Mouse (Mus musculus) midbrain, embryonic 11.5 days (tissue): ENCODE measurements around the gene Cyp1a1. TPM values are rescaled to one million over a fixed set of nuclear protein-coding genes. Genes with fewer than 3 reads are reported as not detected.

Experiments
- ATAC-seq: fragments of 200-750 bp; cut with Nextera tagmentation; 2 replicates; pipeline ENCODE4 v1.8.0; 2017; ENCODE audit warnings: moderate TSS enrichment, moderate library complexity; ENCODE audit not compliant: low FRiP score
- DNase-seq: peaks from one replicate; pipeline ENCODE4 v3.0.0; 2015; ENCODE audit warnings: low spot score; ENCODE audit errors: missing footprints
- H3K27ac ChIP-seq: fragments of 300-500 bp; sonication (generic); 2 replicates; pipeline ENCODE4 v1.5.1; 2014; ENCODE audit warnings: low read depth, low read length
- H3K27me3 ChIP-seq: fragments of 300-500 bp; sonication (generic); 2 replicates; pipeline ENCODE4 v1.6.1; 2014; ENCODE audit warnings: mild to moderate bottlenecking, low read length, moderate library complexity, mixed read lengths; ENCODE audit not compliant: control insufficient read depth, insufficient read depth
- H3K36me3 ChIP-seq: fragments of 300-500 bp; sonication (generic); 2 replicates; pipeline ENCODE4 v1.6.1; 2014; ENCODE audit warnings: mild to moderate bottlenecking, low read length, moderate library complexity, mixed read lengths; ENCODE audit not compliant: control insufficient read depth, insufficient read depth
- H3K4me1 ChIP-seq: fragments of 300-500 bp; sonication (generic); 2 replicates; pipeline ENCODE4 v1.6.1; 2014; ENCODE audit warnings: low read length; ENCODE audit not compliant: control insufficient read depth, insufficient read depth
- H3K4me2 ChIP-seq: fragments of 300-500 bp; sonication (generic); 2 replicates; pipeline ENCODE4 v1.6.1; 2014; ENCODE audit warnings: mild to moderate bottlenecking, moderate library complexity
- H3K4me3 ChIP-seq: fragments of 300-500 bp; sonication (generic); 2 replicates; pipeline ENCODE4 v1.5.1; 2014; ENCODE audit warnings: low read depth, low read length
- H3K9ac ChIP-seq: fragments of 300-500 bp; sonication (generic); 2 replicates; pipeline ENCODE4 v1.6.1; 2014; ENCODE audit warnings: low read length
- H3K9me3 ChIP-seq: fragments of 300-500 bp; sonication (generic); 2 replicates; pipeline ENCODE4 v1.6.1; 2016; ENCODE audit warnings: low read length; ENCODE audit not compliant: control insufficient read depth
- WGBS: fragments of 180-500 bp; shearing (Covaris S2); extraction: QIAGEN DNeasy Blood & Tissue Kit; methylation state at CpG from one replicate; pipeline ENCODE4 v1.1.7; 2014; 5-methylcytosine and 5-hydroxymethylcytosine counted together
- polyA plus RNA-seq: library from polyadenylated mRNA; unstranded; fragments of >200 nt; fragmentation: Nextera tagmentation; extraction: Ambion mirVana; gene quantifications from 2 replicates; pipeline ENCODE4 v1.2.1, GENCODE M21; 2014

The Cyp1a1 gene
- polyA plus RNA-seq, 1 experiment from 2014 or later = not detected

DNA sequence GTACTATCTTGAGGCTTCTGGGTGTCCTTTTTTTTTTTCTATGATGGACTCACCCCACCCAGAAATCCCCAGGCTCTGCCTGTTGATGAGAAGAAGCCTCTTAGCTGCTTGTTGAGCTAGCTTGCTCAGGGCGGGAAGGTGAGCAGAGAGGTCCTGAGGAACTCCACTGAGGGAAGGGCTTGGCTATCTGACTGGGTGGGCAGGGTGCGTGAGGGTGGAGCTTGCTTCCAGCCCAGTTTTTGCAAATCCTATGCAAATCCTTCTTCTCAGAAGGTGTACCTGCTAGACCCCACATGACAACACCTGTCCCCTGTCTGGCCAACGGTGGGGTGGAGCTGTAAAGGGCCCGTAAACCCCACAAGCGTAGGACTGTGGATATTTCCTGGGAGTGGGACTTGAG lies 34.4 kb upstream of the Cyp1a1 start, which contains the start of gene Csk:
TSS of gene Csk (minus strand) at position 349 of the 400 bp plus-strand sequence.
- Histone ChIP-seq H3K4me2 (no peak within 1 kb of the TSS), H3K36me3 (no peaks in the 10 kb centered on the region), H3K27me3 (no peaks in the 10 kb centered on the region), H3K27ac (peak within 1 kb of the TSS; percentile 14; the same call in 1 of the 2 replicates), H3K9ac (no peak within 1 kb of the TSS), H3K4me1 (peaks cover 21% of the 10 kb centered on the region), H3K9me3 (no peaks in the 10 kb centered on the region), H3K4me3 (no peak within 1 kb of the TSS)
- 31% methylated on average over 5 of the region's 5 CpGs for WGBS
- no peak for ATAC-seq
- no peak for DNase-seq

DNA sequence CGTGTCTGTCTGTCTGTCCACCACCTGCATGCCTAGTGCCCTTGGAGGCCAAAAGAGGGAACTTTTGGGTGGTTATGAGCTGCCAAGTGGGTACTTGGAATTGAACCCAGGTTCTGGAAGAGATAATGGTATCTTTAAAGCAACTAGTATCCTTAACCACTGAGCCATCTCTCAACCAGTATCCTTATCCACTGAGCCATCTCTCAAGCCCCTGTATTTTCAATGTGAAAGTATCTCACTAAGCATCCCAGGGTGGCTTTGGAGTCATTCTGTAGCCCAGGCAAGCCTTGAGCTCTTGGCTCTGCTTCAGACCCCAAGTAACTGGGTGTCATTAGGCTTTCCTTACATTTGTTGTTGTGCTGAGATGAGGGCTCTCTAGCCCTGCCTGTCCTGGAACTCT lies 32.8 kb upstream of the Cyp1a1 start:
- H3K4me1 ChIP-seq = peaks cover 21% of the 10 kb centered on the region

DNA sequence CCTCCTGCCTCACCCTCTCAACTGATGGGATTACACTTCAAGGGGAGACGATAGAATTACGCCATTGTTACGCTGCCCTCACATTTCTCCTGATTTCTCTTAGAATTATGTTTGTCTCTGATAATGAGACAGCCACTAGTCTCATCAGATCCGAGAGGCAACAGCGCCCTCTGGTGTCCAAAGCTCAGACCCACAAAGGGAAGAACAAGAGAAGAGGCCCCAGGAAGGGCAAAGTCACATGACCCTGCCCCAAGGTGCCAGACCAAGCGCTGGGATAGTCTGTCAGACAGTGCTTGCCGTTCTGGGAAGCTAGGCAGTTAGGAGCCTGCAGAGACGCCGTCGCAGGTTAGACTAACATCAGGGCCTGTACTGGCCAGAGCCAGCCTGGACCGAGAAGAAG lies 32.0 kb upstream of the Cyp1a1 start:
- H3K9ac ChIP-seq = peak overlapping the region; percentile 22; the same call in 1 of the 2 replicates
- ATAC-seq = peak; percentile 79
- 4% methylated on average over 11 of the region's 11 CpGs for WGBS
- no peaks in the 10 kb centered on the region for H3K27me3 ChIP-seq
- H3K4me2 ChIP-seq = peak overlapping the region; percentile 10; the same call in 1 of the 2 replicates
- H3K36me3 ChIP-seq = no peaks in the 10 kb centered on the region
- peaks cover 17% of the 10 kb centered on the region for H3K4me1 ChIP-seq
- H3K27ac ChIP-seq = no peak overlapping the region
- H3K4me3 ChIP-seq = no peak overlapping the region
- H3K9me3 ChIP-seq = no peaks in the 10 kb centered on the region
- DNase-seq = peak; percentile 99

More for the DNA sequence above, 32.8 kb upstream of the Cyp1a1 start:
- H3K27ac ChIP-seq = no peak overlapping the region
- H3K9me3 ChIP-seq = no peaks in the 10 kb centered on the region
- no peaks in the 10 kb centered on the region for H3K36me3 ChIP-seq
- ATAC-seq = no peak
- peak; percentile 83 for DNase-seq
- no peaks in the 10 kb centered on the region for H3K27me3 ChIP-seq
- no peak overlapping the region for H3K4me3 ChIP-seq
- WGBS = 81% methylated on average over 1 of the region's 1 CpGs
- no peak overlapping the region for H3K4me2 ChIP-seq
- no peak overlapping the region for H3K9ac ChIP-seq

DNA sequence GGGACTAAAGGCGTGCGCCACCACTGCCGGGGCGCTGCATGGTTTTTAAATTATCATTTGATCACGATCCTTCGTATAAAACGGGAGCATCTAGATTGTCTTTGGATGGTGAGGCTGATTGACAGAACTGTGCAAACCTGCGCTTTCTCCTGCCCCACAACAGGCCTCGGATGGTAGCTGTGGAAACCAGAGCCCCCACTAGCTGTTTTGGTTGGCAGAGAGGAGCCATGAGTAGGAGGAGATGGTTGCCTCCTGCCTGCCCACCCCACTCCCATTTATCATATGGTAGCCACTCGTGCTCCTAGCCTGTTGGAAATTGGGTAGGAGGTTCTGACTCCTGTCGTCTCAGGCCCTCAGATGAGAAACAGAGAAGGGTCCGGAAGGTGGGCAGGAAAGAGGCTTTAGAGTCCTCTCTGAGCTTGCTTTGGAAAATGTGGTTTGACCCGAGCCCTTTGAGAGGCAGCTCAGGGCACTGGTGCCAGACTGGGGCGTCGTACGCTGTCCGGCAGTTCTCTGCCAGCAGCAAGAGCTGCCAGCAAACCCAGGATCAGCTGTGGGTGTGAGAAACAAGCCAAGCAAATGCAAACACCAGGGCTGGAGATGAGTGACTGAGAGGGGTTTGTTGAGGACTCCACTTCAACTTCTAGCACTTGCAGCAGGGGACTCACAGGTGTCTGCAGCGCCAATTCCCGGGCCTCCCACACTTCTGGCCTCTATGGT lies 30.9 kb upstream of the Cyp1a1 start:
- H3K4me1 ChIP-seq = peaks cover 12% of the 10 kb centered on the region
- peak; percentile 59 for DNase-seq
- 85% methylated on average over 19 of the region's 19 CpGs for WGBS
- H3K4me2 ChIP-seq = no peak overlapping the region
- H3K27ac ChIP-seq = no peak overlapping the region
- H3K9ac ChIP-seq = no peak overlapping the region
- H3K27me3 ChIP-seq = no peaks in the 10 kb centered on the region
- ATAC-seq = no peak
- no peaks in the 10 kb centered on the region for H3K36me3 ChIP-seq
- H3K9me3 ChIP-seq = no peaks in the 10 kb centered on the region
- H3K4me3 ChIP-seq = no peak overlapping the region

DNA sequence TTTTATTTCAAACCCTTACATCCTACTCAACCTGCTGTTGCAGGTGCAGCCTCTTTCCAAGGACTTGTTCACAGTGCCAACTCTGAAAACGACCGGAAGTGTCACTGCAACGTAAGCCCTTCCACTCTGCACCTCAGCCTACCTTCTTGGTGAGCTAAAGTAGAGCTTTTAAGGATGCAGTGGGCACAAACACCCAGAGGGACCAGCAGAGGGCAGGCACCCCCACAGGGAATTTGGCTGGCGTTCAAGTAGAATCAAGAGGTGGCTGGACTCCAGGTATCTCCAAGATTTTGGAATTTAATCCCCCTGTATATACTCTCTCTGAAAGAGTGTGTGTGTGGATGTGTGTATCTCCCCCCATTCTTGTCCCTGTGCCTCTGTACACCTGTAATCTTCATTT lies 29.9 kb upstream of the Cyp1a1 start:
- Histone ChIP-seq H3K9ac (no peak overlapping the region), H3K4me3 (no peak overlapping the region), H3K9me3 (no peaks in the 10 kb centered on the region), H3K4me1 (peaks cover 7% of the 10 kb centered on the region), H3K27me3 (no peaks in the 10 kb centered on the region), H3K4me2 (no peak overlapping the region), H3K27ac (no peak overlapping the region), H3K36me3 (no peaks in the 10 kb centered on the region)
- ATAC-seq (no peak), DNase-seq (peak; percentile 80)
- 60% methylated on average over 4 of the region's 4 CpGs for WGBS

DNA sequence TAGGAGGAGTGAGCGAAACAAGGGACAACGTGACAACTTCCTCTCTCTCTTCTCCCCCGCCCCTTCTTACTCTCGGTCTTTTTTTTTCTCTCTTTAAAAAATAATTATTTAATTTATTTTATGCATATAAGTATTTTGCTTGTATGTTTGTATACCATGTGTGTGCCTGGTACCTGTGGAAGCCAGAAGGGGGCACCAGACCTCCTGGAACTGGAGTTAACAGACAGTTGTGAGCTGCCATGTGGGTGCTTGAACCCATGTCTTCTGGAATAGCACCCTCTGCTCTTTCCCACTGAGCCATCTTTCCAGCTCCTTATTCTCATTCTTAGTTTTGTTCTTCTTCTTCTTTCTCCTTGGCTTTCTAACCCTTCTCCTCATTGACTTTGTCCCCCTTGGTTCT lies 28.8 kb upstream of the Cyp1a1 start:
- Histone ChIP-seq H3K9me3 (no peaks in the 10 kb centered on the region), H3K9ac (no peak overlapping the region; the same call in 1 of the 2 replicates), H3K36me3 (no peaks in the 10 kb centered on the region), H3K4me2 (no peak overlapping the region), H3K4me3 (no peak overlapping the region), H3K27me3 (no peaks in the 10 kb centered on the region), H3K4me1 (no peaks in the 10 kb centered on the region), H3K27ac (no peak overlapping the region)
- no peak for DNase-seq
- no peak for ATAC-seq
- 83% methylated on average over 4 of the region's 4 CpGs for WGBS

DNA sequence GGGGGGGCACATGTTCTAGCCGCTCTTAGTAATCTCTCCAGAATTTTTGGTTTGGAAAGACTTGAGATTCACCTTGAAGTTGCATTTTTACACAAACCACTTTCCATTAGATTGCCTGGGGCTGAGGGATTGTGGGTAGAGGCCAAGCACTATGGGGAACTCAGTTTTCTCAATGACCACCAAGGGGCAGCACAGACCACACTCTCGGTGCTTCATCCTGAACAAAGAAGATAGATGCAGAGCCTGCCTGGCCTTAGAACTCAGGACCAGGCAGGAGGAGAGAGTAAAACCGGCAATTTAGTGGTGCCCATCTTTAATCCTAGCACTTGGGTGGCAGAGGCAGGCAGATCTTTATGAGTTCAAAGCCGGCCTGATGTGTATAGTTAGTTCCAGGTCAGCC lies 28.0 kb upstream of the Cyp1a1 start:
- peak; percentile 71; the same call in 1 of the 2 replicates for ATAC-seq
- Histone ChIP-seq H3K27ac (no peak overlapping the region), H3K36me3 (no peaks in the 10 kb centered on the region), H3K27me3 (no peaks in the 10 kb centered on the region), H3K4me1 (no peaks in the 10 kb centered on the region), H3K9me3 (no peaks in the 10 kb centered on the region), H3K4me3 (no peak overlapping the region), H3K4me2 (no peak overlapping the region), H3K9ac (no peak overlapping the region)
- peak; percentile 92 for DNase-seq
- 21% methylated on average over 4 of the region's 4 CpGs for WGBS

DNA sequence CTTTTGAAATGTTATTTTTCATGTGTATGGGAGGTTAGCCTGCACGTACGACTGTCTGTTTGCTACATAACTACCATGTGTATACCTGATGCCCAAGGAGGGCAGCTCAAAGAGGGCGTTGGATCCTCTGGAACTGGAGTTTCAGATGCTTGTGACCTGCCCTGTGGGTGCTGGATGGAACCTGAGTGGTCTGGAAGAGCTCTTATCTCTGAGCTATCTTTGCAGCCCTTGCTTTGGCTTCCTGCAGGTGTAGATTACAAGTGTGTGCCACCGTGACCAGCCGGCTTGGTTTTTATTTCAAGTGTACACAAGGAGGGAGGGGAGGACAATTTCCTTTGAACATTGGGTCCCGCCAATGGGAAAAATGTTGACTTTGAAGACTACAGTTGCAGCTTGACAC lies 27.2 kb upstream of the Cyp1a1 start:
- DNase-seq (peak; percentile 14), ATAC-seq (no peak)
- Histone ChIP-seq H3K27ac (no peak overlapping the region), H3K4me2 (no peak overlapping the region), H3K36me3 (no peaks in the 10 kb centered on the region), H3K9me3 (no peaks in the 10 kb centered on the region), H3K4me1 (no peaks in the 10 kb centered on the region), H3K27me3 (no peaks in the 10 kb centered on the region), H3K9ac (no peak overlapping the region), H3K4me3 (no peak overlapping the region)
- 85% methylated on average over 6 of the region's 6 CpGs for WGBS

DNA sequence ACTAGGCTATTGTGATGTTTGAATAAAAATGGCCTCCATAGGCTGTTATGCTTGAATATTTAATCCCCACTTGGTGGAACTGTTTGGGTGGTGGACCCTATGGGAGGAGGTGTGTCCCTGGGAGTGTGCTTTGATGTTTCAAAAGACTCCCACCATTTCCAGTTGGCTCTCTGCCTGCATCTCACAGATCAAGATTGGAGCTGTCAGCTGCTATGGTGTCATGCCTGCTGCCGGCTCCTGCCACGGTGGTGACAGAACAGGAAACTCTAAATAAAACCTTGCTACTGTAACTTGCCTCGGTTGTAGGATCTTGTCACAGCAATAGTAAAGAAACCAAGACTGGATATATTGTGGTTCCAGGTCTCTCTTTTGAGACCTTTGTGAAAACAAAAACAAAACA lies 26.2 kb upstream of the Cyp1a1 start:
- Histone ChIP-seq H3K9ac (no peak overlapping the region), H3K27me3 (no peaks in the 10 kb centered on the region), H3K4me2 (no peak overlapping the region), H3K27ac (no peak overlapping the region), H3K36me3 (no peaks in the 10 kb centered on the region), H3K9me3 (no peaks in the 10 kb centered on the region), H3K4me1 (no peaks in the 10 kb centered on the region), H3K4me3 (no peak overlapping the region)
- ATAC-seq (no peak), DNase-seq (peak; percentile 33)
- WGBS = 86% methylated on average over 3 of the region's 3 CpGs
